Mouse (Mus musculus) testis, adult 2 months (tissue): ENCODE measurements around the gene Zfp697.
"Not testable (repeated sequence)": the region's sequence is repeated elsewhere in the genome, so short reads cannot be mapped to it uniquely, and the experiment has no call there.

Experiments used
- CTCF ChIP-seq: fragments of 200-500 bp; IDR thresholded peaks from 2 replicates; pipeline ENCODE4 v1.5.1; 2012; ENCODE audit warnings: low read depth, mild to moderate bottlenecking, inconsistent platforms, low read length, moderate library complexity; ENCODE audit not compliant: control insufficient read depth, insufficient read depth, insufficient replicate concordance
- POLR2A ChIP-seq: fragments of 200-500 bp; IDR thresholded peaks from 2 replicates; pipeline ENCODE4 v1.6.1; 2012; ENCODE audit warnings: low read depth, mild to moderate bottlenecking, inconsistent platforms, low read length, moderate library complexity; ENCODE audit not compliant: control insufficient read depth

DNA sequence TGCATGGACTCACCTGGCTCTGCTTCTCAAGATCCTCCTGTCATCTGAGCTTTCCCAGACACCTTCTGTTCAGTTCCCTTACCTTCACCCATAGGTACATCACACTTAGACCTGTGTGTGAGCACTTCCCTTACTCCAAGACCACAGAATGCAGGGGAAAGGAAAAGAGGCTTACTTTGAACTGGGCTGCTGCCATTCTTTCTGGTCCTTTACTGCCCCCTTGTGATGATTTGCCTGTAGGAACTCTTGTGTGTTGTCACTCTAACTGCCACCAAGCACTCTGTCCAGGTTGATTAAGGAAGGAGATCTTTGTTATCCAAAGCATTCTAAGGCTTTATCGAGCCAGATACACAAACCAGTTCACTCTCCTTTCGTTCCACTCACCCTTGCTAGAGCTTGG lies 234.0 kb downstream of the Zfp697 start:
- TF ChIP-seq POLR2A, CTCF: not testable (repeated sequence)
